Mouse (Mus musculus) forebrain, embryonic 16.5 days (tissue): Measurements from ENCODE around the gene Astn2. TPM values are rescaled to one million over a fixed set of nuclear protein-coding genes. Genes with fewer than 3 reads are reported as not detected.

Experiments
- ATAC-seq: fragments of 200-750 bp; cut with Nextera tagmentation; 2 replicates; pipeline ENCODE4 v1.8.0; 2017; ENCODE audit warnings: mild to moderate bottlenecking, moderate library complexity
- H3K27ac ChIP-seq: fragments of 300-500 bp; sonication (generic); 2 replicates; pipeline ENCODE4 v1.5.1; 2014; ENCODE audit warnings: low read length, control low read depth
- H3K27me3 ChIP-seq: fragments of 300-500 bp; sonication (generic); replicated peaks from 2 replicates; pipeline ENCODE4 v1.6.1; 2014; ENCODE audit warnings: low read length; ENCODE audit not compliant: control insufficient read depth, insufficient read depth
- H3K36me3 ChIP-seq: fragments of 300-500 bp; sonication (generic); 2 replicates; pipeline ENCODE4 v1.6.1; 2014; ENCODE audit not compliant: control insufficient read depth, insufficient read depth
- H3K4me1 ChIP-seq: fragments of 300-500 bp; sonication (generic); replicated peaks from 2 replicates; pipeline ENCODE4 v1.6.1; 2014; ENCODE audit warnings: low read length; ENCODE audit not compliant: control insufficient read depth, insufficient read depth
- H3K4me2 ChIP-seq: fragments of 300-500 bp; sonication (generic); 2 replicates; pipeline ENCODE4 v1.6.1; 2014; ENCODE audit warnings: mild to moderate bottlenecking, low read length, control low read depth
- H3K4me3 ChIP-seq: fragments of 300-500 bp; sonication (generic); replicated peaks from 2 replicates; pipeline ENCODE4 v1.5.1; 2014; ENCODE audit warnings: mild to moderate bottlenecking, low read length, control low read depth
- H3K9ac ChIP-seq: fragments of 300-500 bp; sonication (generic); replicated peaks from 2 replicates; pipeline ENCODE4 v1.6.1; 2014; ENCODE audit warnings: low read depth, low read length, control low read depth
- H3K9me3 ChIP-seq: fragments of 300-500 bp; sonication (generic); 2 replicates; pipeline ENCODE4 v1.6.1; 2016; ENCODE audit warnings: low read length; ENCODE audit not compliant: control insufficient read depth
- WGBS: fragments of 180-500 bp; shearing (Covaris S2); extraction: QIAGEN DNeasy Blood & Tissue Kit; methylation state at CpG from one replicate; pipeline ENCODE4 v1.1.7; 2014; 5-methylcytosine and 5-hydroxymethylcytosine counted together
- polyA plus RNA-seq: library from polyadenylated mRNA; unstranded; fragments of >200 nt; fragmentation: Nextera tagmentation; extraction: Ambion mirVana; gene quantifications from 2 replicates; pipeline ENCODE4 v1.2.1, GENCODE M21; 2015

Astn2 gene
- polyA plus RNA-seq, 1 experiment from 2014 or later, result 1.5 TPM

DNA sequence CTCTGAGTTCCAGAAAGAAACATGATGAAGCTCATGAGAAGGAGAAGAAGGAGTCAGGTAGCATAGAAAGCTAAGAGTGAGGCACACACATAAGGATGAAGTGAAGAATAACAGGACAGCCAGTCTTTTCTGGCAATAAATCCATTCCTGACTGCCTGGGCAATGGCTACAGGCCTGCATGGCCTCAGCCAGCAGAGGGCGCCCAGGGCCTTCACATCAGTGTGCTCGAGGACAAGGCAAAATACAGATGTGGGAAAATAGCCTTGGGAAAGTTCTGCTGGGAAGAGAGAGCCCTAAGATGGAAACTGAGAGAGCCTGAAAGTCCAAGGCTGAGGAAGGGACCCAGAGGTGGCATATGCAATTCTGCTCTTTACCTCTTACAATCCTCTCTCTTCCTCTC, 749.7 kb downstream of the Astn2 start:
- Histone ChIP-seq H3K27ac (no peak overlapping the region), H3K9me3 (no peaks in the 10 kb centered on the region), H3K27me3 (0 out of 2 replicates have a peak, but pooled peaks cover 6% of the 10 kb centered on the region), H3K4me2 (no peak overlapping the region), H3K4me3 (no peak overlapping the region), H3K36me3 (no peaks in the 10 kb centered on the region), H3K4me1 (no peaks in the 10 kb centered on the region), H3K9ac (no peak overlapping the region)
- ATAC-seq, result peak; percentile 91
- 3% methylated on average over 2 of the region's 2 CpGs for WGBS

GRCm38 (mm10) chr4:65642611-65643010, 761.8 kb downstream of the Astn2 start:
- H3K4me3 ChIP-seq, result no peak overlapping the region
- H3K36me3 ChIP-seq, result no peaks in the 10 kb centered on the region
- ATAC-seq, result no peak
- no peak overlapping the region for H3K9ac ChIP-seq
- no peaks in the 10 kb centered on the region for H3K27me3 ChIP-seq
- WGBS, result 40% methylated on average over 5 of the region's 5 CpGs
- no peak overlapping the region for H3K27ac ChIP-seq
- no peaks in the 10 kb centered on the region for H3K4me1 ChIP-seq
- no peak overlapping the region for H3K4me2 ChIP-seq
- H3K9me3 ChIP-seq, result no peaks in the 10 kb centered on the region

DNA sequence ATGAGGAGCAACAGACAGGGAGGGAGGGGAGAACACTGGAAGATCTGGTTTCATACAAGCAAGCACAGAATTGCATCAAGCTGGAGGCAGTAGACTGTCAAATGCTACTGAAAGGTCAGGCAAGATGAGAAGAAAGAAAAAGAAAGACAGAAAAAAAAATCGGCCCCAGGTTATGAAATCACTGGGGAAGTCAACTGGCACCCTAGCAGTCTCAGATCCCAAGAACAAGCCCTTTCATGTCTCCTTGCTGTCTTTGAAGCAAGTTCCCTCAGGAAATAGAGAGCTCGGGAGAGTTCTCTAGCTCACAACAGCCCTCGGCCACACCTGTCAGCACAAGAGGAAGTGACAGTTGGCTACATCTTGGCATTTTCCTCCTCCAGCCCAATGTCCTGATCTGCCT, 766.2 kb downstream of the Astn2 start:
- H3K4me2 ChIP-seq, result no peak overlapping the region
- no peak for ATAC-seq
- no peaks in the 10 kb centered on the region for H3K4me1 ChIP-seq
- H3K27ac ChIP-seq, result no peak overlapping the region
- 82% methylated on average over 3 of the region's 3 CpGs for WGBS
- H3K4me3 ChIP-seq, result no peak overlapping the region
- no peaks in the 10 kb centered on the region for H3K9me3 ChIP-seq
- H3K9ac ChIP-seq, result no peak overlapping the region
- H3K36me3 ChIP-seq, result no peaks in the 10 kb centered on the region
- no peaks in the 10 kb centered on the region for H3K27me3 ChIP-seq

- H3K36me3 ChIP-seq, result peaks cover 22% of the 10 kb centered on the region
These were observed 784.3 kb downstream of the Astn2 start for GRCm38 (mm10) chr4:65620125-65620524.

DNA sequence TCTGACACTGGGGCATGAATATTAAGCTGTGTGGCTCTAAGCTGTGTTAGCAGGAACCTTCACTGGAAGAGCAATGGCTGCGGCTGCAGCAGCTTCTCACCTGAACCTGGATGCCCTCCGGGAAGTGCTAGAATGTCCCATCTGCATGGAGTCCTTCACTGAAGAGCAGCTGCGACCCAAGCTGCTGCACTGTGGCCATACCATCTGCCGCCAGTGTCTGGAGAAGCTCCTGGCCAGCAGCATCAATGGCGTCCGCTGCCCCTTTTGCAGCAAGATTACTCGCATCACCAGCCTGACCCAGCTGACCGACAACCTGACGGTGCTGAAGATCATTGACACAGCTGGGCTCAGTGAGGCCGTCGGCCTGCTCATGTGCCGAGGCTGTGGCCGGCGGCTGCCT, 791.3 kb downstream of the Astn2 start:
- Histone ChIP-seq H3K4me2 (no peak overlapping the region), H3K27me3 (no peaks in the 10 kb centered on the region), H3K4me3 (no peak overlapping the region), H3K9me3 (no peaks in the 10 kb centered on the region; the same call in 1 of the 2 replicates), H3K9ac (no peak overlapping the region), H3K4me1 (peaks cover 16% of the 10 kb centered on the region), H3K36me3 (peaks cover 40% of the 10 kb centered on the region), H3K27ac (no peak overlapping the region)
- 95% methylated on average over 14 of the region's 14 CpGs for WGBS
- no peak for ATAC-seq

More at GRCm38 (mm10) chr4:65620125-65620524, 784.3 kb downstream of the Astn2 start:
- no peak overlapping the region for H3K4me3 ChIP-seq
- H3K9me3 ChIP-seq, result no peaks in the 10 kb centered on the region
- H3K4me1 ChIP-seq, result no peaks in the 10 kb centered on the region
- ATAC-seq, result no peak
- H3K9ac ChIP-seq, result no peak overlapping the region
- no peak overlapping the region for H3K4me2 ChIP-seq
- WGBS, result 67% methylated on average over 3 of the region's 3 CpGs
- H3K27ac ChIP-seq, result no peak overlapping the region
- H3K27me3 ChIP-seq, result no peaks in the 10 kb centered on the region

- no peak overlapping the region for H3K9ac ChIP-seq
- H3K36me3 ChIP-seq, result peaks cover 29% of the 10 kb centered on the region
- peak overlapping the region; percentile 49; the same call in 1 of the 2 replicates for H3K27ac ChIP-seq
- ATAC-seq, result peak; percentile 66
- H3K9me3 ChIP-seq, result no peaks in the 10 kb centered on the region; the same call in 1 of the 2 replicates
- H3K4me2 ChIP-seq, result peak overlapping the region; percentile 22; the same call in 1 of the 2 replicates
- WGBS, result 51% methylated on average over 6 of the region's 6 CpGs
- H3K4me1 ChIP-seq, result peaks cover 32% of the 10 kb centered on the region
- no peaks in the 10 kb centered on the region for H3K27me3 ChIP-seq
- H3K4me3 ChIP-seq, result no peak overlapping the region
These were observed 793.5 kb downstream of the Astn2 start for GRCm38 (mm10) chr4:65610896-65611295.

- Histone ChIP-seq H3K4me1 (peaks cover 34% of the 10 kb centered on the region), H3K4me3 (no peak overlapping the region), H3K9ac (no peak overlapping the region), H3K27ac (peak overlapping the region; percentile 49; the same call in 1 of the 2 replicates), H3K9me3 (no peaks in the 10 kb centered on the region; the same call in 1 of the 2 replicates), H3K27me3 (no peaks in the 10 kb centered on the region), H3K36me3 (peaks cover 23% of the 10 kb centered on the region), H3K4me2 (no peak overlapping the region)
- peak; percentile 43 for ATAC-seq
- WGBS, result 70% methylated on average over 5 of the region's 5 CpGs
These were observed 794.1 kb downstream of the Astn2 start for GRCm38 (mm10) chr4:65610329-65610728.

DNA sequence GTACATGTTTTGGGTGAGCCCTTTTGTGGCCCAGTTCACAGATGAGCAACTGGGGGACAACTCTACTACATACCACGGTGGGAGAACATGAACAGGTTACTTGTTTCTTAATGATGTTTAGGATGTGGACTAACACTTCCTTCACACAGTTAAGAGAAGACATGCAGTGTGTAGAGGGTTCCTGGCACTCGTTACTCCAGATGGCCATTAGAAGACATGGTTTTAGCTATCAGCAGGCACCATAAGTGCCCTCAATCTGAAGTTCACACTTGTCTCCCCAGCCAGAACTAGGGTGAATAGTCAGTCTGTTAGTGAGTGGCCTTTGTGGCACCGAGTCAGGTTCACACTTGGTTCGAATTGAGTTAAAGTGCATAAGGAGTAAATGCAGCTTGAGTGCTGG, 796.3 kb downstream of the Astn2 start:
- ATAC-seq, result no peak
- Histone ChIP-seq H3K27me3 (no peaks in the 10 kb centered on the region), H3K27ac (no peak overlapping the region), H3K9me3 (no peaks in the 10 kb centered on the region), H3K36me3 (peaks cover 1% of the 10 kb centered on the region), H3K4me3 (no peak overlapping the region), H3K4me1 (peaks cover 38% of the 10 kb centered on the region), H3K9ac (no peak overlapping the region), H3K4me2 (no peak overlapping the region)
- WGBS, result 79% methylated on average over 4 of the region's 4 CpGs

- Histone ChIP-seq H3K9ac (no peak overlapping the region), H3K4me3 (no peak overlapping the region), H3K27ac (no peak overlapping the region), H3K36me3 (no peaks in the 10 kb centered on the region), H3K27me3 (no peaks in the 10 kb centered on the region), H3K9me3 (no peaks in the 10 kb centered on the region), H3K4me1 (peaks cover 38% of the 10 kb centered on the region), H3K4me2 (peak overlapping the region; percentile 4)
- 87% methylated on average over 10 of the region's 10 CpGs for WGBS
- no peak for ATAC-seq
These were observed 797.2 kb downstream of the Astn2 start for GRCm38 (mm10) chr4:65607184-65607631.
